8 mouse cellular contexts compared by ENCODE assay signal in the genomic region with DNA sequence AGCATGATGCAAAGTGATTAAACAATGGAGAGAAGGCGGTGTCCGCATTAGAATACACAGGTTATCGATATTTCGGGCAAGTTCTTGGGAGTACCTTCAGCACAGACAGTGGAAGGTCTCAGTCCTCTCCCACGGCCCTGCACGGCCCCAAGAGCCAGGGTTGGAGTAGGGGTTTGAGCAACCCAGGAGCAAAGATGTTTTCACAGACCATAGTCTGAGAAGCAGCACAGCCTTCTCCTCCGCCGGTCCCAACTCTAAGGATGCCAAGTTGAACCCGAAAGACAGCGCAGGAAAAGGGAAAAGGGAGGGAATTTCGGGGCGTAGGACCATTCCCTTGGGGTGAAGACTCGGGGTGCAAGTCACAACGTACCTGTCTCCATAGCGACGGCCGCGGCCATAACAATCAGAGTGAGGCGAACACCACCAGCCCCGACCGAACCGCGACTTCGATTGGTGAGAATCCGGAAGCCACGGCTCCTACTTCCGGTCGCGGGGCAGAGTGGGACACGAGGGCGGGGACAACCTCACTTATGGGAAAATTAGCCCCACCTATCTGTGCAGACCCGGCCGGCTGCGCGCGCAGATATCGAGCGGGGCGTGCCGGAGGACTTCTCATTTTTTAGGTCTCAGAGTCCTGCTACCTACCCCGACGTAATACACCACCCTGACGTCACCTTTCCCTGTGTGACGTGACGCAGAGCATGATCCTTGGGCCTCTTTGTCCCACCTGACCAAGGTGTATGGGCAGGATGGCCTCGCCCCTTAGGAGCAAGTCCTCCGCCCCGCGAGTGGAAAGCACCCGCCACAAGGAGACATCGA. TPM values are rescaled to one million over a fixed set of nuclear protein-coding genes. Genes with fewer than 3 reads are reported as not detected.
DNase-seq lines count a peak whose midpoint lies in the region; ATAC-seq and TF ChIP-seq lines count a peak whose summit lies in the region.

No protein-coding gene starts in this region.

- TF ChIP-seq POLR2A in brain, embryonic 14.5 days (IDR thresholded peaks at IDR 0.05; ENCODE audit: borderline replicate concordance, extremely low read depth, insufficient read depth, insufficient read length, poor library complexity, severe bottlenecking) = peak; percentile 41; the same call in 1 of the 2 replicates

- H3K4me2 ChIP-seq in heart, embryonic 13.5 days = peak overlapping the region; percentile 98
- H3K4me2 ChIP-seq in liver, embryonic 12.5 days = peak overlapping the region; percentile 98
- H3K4me2 ChIP-seq in stomach, embryonic 15.5 days = peak overlapping the region; percentile 99

- H3K27ac ChIP-seq in heart, embryonic 13.5 days (replicated peaks) = peak overlapping the region; percentile 76
- H3K27ac ChIP-seq in liver, embryonic 12.5 days = peak overlapping the region; percentile 71
- H3K27ac ChIP-seq in stomach, embryonic 15.5 days = peak overlapping the region; percentile 72

- peak overlapping the region; percentile 61 for H3ac ChIP-seq in C2C12 (ENCODE audit: control insufficient read depth, insufficient read length, low read depth)

- peak; percentile 99 for DNase-seq in brain, embryonic 14.5 days (ENCODE audit: low read depth)
- peak; percentile 97 for DNase-seq in kidney, postnatal 10 days
- peak; percentile 90 to 94 for DNase-seq in natural killer cell, adult 2 months (ENCODE audit: low spot score in 2 of 2)

- H3K4me1 ChIP-seq in erythroblast, embryonic 14.5 days (ENCODE audit: control insufficient read depth) = peaks cover 21% of the 10 kb centered on the region
- H3K4me1 ChIP-seq in heart, embryonic 13.5 days = peaks cover 11% of the 10 kb centered on the region; the same call in 1 of the 2 replicates
- peaks cover 15% of the 10 kb centered on the region for H3K4me1 ChIP-seq in liver, embryonic 12.5 days
- 0 out of 2 replicates have a peak, but pooled peaks cover 6% of the 10 kb centered on the region for H3K4me1 ChIP-seq in stomach, embryonic 15.5 days

- peak overlapping the region; percentile 87 for H3K4me3 ChIP-seq in C2C12 (ENCODE audit: insufficient read depth, poor library complexity, severe bottlenecking)
- H3K4me3 ChIP-seq in erythroblast, embryonic 14.5 days (replicated peaks) = peak overlapping the region; percentile 70
- H3K4me3 ChIP-seq in heart, embryonic 13.5 days = peak overlapping the region; percentile 88
- H3K4me3 ChIP-seq in liver, embryonic 12.5 days = peak overlapping the region; percentile 91
- peak overlapping the region; percentile 84 for H3K4me3 ChIP-seq in stomach, embryonic 15.5 days (replicated peaks)

- H3K36me3 ChIP-seq in C2C12 (ENCODE audit: control insufficient read depth, insufficient read depth) = peaks cover 32% of the 10 kb centered on the region
- H3K36me3 ChIP-seq in erythroblast, embryonic 14.5 days (ENCODE audit: control insufficient read depth) = peaks cover 25% of the 10 kb centered on the region
- peaks cover 34% of the 10 kb centered on the region for H3K36me3 ChIP-seq in heart, embryonic 13.5 days
- peaks cover 30% of the 10 kb centered on the region for H3K36me3 ChIP-seq in liver, embryonic 12.5 days
- H3K36me3 ChIP-seq in stomach, embryonic 15.5 days = peaks cover 14% of the 10 kb centered on the region

- TF ChIP-seq CTCF in C2C12 (IDR thresholded peaks at IDR 0.05; ENCODE audit: control insufficient read depth, insufficient read depth, insufficient read length) = no peak
- no peak for TF ChIP-seq CTCF in brain, embryonic 14.5 days (IDR thresholded peaks at IDR 0.05; ENCODE audit: borderline replicate concordance, extremely low read depth, insufficient read depth, insufficient read length)

- peaks cover 36% of the 10 kb centered on the region for H3K79me2 ChIP-seq in C2C12 (ENCODE audit: control insufficient read depth, insufficient read depth)

- no peaks in the 10 kb centered on the region for H3K9me3 ChIP-seq in erythroblast, embryonic 14.5 days (ENCODE audit: control insufficient read depth, low read length)
- H3K9me3 ChIP-seq in heart, embryonic 13.5 days = no peaks in the 10 kb centered on the region
- no peaks in the 10 kb centered on the region for H3K9me3 ChIP-seq in liver, embryonic 12.5 days (replicated peaks)
- H3K9me3 ChIP-seq in stomach, embryonic 15.5 days = no peaks in the 10 kb centered on the region

- under 1% methylated on average over 51 of the region's 51 CpGs for WGBS in heart, embryonic 13.5 days
- WGBS in liver, embryonic 12.5 days (ENCODE audit: insufficient replicate concordance) = under 1% methylated on average over 51 of the region's 51 CpGs
- under 1% methylated on average over 51 of the region's 51 CpGs for WGBS in stomach, embryonic 15.5 days

- H3K27me3 ChIP-seq in C2C12 (ENCODE audit: control insufficient read depth, insufficient read depth, insufficient read length) = no peaks in the 10 kb centered on the region
- peaks cover 6% of the 10 kb centered on the region; the same call in 1 of the 2 replicates for H3K27me3 ChIP-seq in erythroblast, embryonic 14.5 days (ENCODE audit: control insufficient read depth)
- no peaks in the 10 kb centered on the region for H3K27me3 ChIP-seq in heart, embryonic 13.5 days (replicated peaks)
- no peaks in the 10 kb centered on the region for H3K27me3 ChIP-seq in liver, embryonic 12.5 days (replicated peaks)
- no peaks in the 10 kb centered on the region for H3K27me3 ChIP-seq in stomach, embryonic 15.5 days (replicated peaks)

- peak; percentile 88 for ATAC-seq in heart, embryonic 13.5 days (ENCODE audit: extremely low read depth, insufficient number of reproducible peaks, low FRiP score, low TSS enrichment)
- ATAC-seq in liver, embryonic 12.5 days = peak; percentile 97
- peak; percentile 96 for ATAC-seq in stomach, embryonic 15.5 days (ENCODE audit: insufficient read depth, low FRiP score, low read depth)

- peak overlapping the region; percentile 91 for H3K9ac ChIP-seq in heart, embryonic 13.5 days
- peak overlapping the region; percentile 80 for H3K9ac ChIP-seq in liver, embryonic 12.5 days
- peak overlapping the region; percentile 76 for H3K9ac ChIP-seq in stomach, embryonic 15.5 days

- peaks cover 11% of the 10 kb centered on the region for H3K79me3 ChIP-seq in C2C12 (ENCODE audit: low read depth)

TF ChIP-seq in C2C12, 6 proteins besides CTCF, POLR2A, EP300 and RAD21:
- TF ChIP-seq CEBPB (IDR thresholded peaks at IDR 0.05; ENCODE audit: low read depth) = no peak
- TF ChIP-seq MYOD1 (IDR thresholded peaks at IDR 0.05; ENCODE audit: control insufficient read depth, insufficient read length, low read depth) = no peak
- no peak for TF ChIP-seq MAX (IDR thresholded peaks at IDR 0.05)
- TF ChIP-seq USF1 (IDR thresholded peaks at IDR 0.05; ENCODE audit: low read depth) = no peak
- TF ChIP-seq MYOG (IDR thresholded peaks at IDR 0.05; ENCODE audit: control insufficient read depth, extremely low read depth, insufficient read length) = no peak
- TF ChIP-seq FOSL1 (IDR thresholded peaks at IDR 0.05; ENCODE audit: insufficient read depth, low read length, poor library complexity, severe bottlenecking) = no peak

RNA-seq across cellular contexts. Expression of a gene that starts 0.6 kb away (rescaled TPM):
- 17.8 TPM for polyA plus RNA-seq in C2C12 (2012; fragmentation: generic; extraction: Trizol)
- 33.8 and 52.6 TPM in 2 replicates for polyA plus RNA-seq in brain, embryonic 14.5 days (2012; rRNA removed)
- 0.09 and 0.14 TPM in 2 replicates for polyA plus RNA-seq in erythroblast, embryonic 14.5 days (2012)
- polyA plus RNA-seq in heart, embryonic 13.5 days (2015; fragmentation: Nextera tagmentation; extraction: Ambion mirVana) = 28.3 and 31.7 TPM in 2 replicates
- polyA plus RNA-seq in liver, embryonic 12.5 days (2016; fragmentation: Nextera tagmentation; extraction: Ambion mirVana) = 15.0 and 16.7 TPM in 2 replicates
- polyA plus RNA-seq in stomach, embryonic 15.5 days (2015; fragmentation: Nextera tagmentation; extraction: Ambion mirVana) = 34.4 and 37.4 TPM in 2 replicates

RNA-seq across cellular contexts. Expression of a gene that starts 7.5 kb away (rescaled TPM):
- polyA plus RNA-seq in C2C12 (2012; fragmentation: generic; extraction: Trizol) = 120 TPM
- polyA plus RNA-seq in brain, embryonic 14.5 days (2012; rRNA removed) = 66.5 and 78.4 TPM in 2 replicates
- polyA plus RNA-seq in erythroblast, embryonic 14.5 days (2012) = 2.1 and 3.2 TPM in 2 replicates
- 137 and 155 TPM in 2 replicates for polyA plus RNA-seq in heart, embryonic 13.5 days (2015; fragmentation: Nextera tagmentation; extraction: Ambion mirVana)
- polyA plus RNA-seq in liver, embryonic 12.5 days (2016; fragmentation: Nextera tagmentation; extraction: Ambion mirVana) = 95.4 and 96.6 TPM in 2 replicates
- 229 and 231 TPM in 2 replicates for polyA plus RNA-seq in stomach, embryonic 15.5 days (2015; fragmentation: Nextera tagmentation; extraction: Ambion mirVana)

RNA-seq across cellular contexts. Expression of a gene that starts 7.5 kb away (rescaled TPM):
- polyA plus RNA-seq in C2C12 (2012; fragmentation: generic; extraction: Trizol) = 3.4 TPM
- polyA plus RNA-seq in brain, embryonic 14.5 days (2012; rRNA removed) = 28.2 and 31.3 TPM in 2 replicates
- polyA plus RNA-seq in erythroblast, embryonic 14.5 days (2012) = 0.05 and 0.09 TPM in 2 replicates
- 7.7 and 7.8 TPM in 2 replicates for polyA plus RNA-seq in heart, embryonic 13.5 days (2015; fragmentation: Nextera tagmentation; extraction: Ambion mirVana)
- polyA plus RNA-seq in liver, embryonic 12.5 days (2016; fragmentation: Nextera tagmentation; extraction: Ambion mirVana) = 5.3 and 7.6 TPM in 2 replicates
- polyA plus RNA-seq in stomach, embryonic 15.5 days (2015; fragmentation: Nextera tagmentation; extraction: Ambion mirVana) = 14.6 and 15.5 TPM in 2 replicates

RNA-seq across cellular contexts. Expression of a gene that starts 8.2 kb away (rescaled TPM):
- 0.25 TPM for polyA plus RNA-seq in C2C12 (2012; fragmentation: generic; extraction: Trizol)
- polyA plus RNA-seq in brain, embryonic 14.5 days (2012; rRNA removed) = 3.2 and 6.6 TPM in 2 replicates
- 0.02 and 0.03 TPM in 2 replicates for polyA plus RNA-seq in erythroblast, embryonic 14.5 days (2012)
- 0.16 and 0.17 TPM in 2 replicates for polyA plus RNA-seq in heart, embryonic 13.5 days (2015; fragmentation: Nextera tagmentation; extraction: Ambion mirVana)
- 0.05 and 0.07 TPM in 2 replicates for polyA plus RNA-seq in liver, embryonic 12.5 days (2016; fragmentation: Nextera tagmentation; extraction: Ambion mirVana)
- polyA plus RNA-seq in stomach, embryonic 15.5 days (2015; fragmentation: Nextera tagmentation; extraction: Ambion mirVana) = 0.19 and 0.48 TPM in 2 replicates

RNA-seq across cellular contexts. Expression of a gene that starts 52.2 kb away (rescaled TPM):
- 0.16 TPM for polyA plus RNA-seq in C2C12 (2012; fragmentation: generic; extraction: Trizol)
- 0.93 and 2.8 TPM in 2 replicates for polyA plus RNA-seq in brain, embryonic 14.5 days (2012; rRNA removed)
- polyA plus RNA-seq in erythroblast, embryonic 14.5 days (2012) = not detected in 2 replicates
- polyA plus RNA-seq in heart, embryonic 13.5 days (2015; fragmentation: Nextera tagmentation; extraction: Ambion mirVana) = 0.11 and 0.12 TPM in 2 replicates
- not detected in 2 replicates for polyA plus RNA-seq in liver, embryonic 12.5 days (2016; fragmentation: Nextera tagmentation; extraction: Ambion mirVana)
- 0.14 and 0.34 TPM in 2 replicates for polyA plus RNA-seq in stomach, embryonic 15.5 days (2015; fragmentation: Nextera tagmentation; extraction: Ambion mirVana)

Comparison
In these comparisons a context has a peak if more than half of its experiments do, and no peak if none do; other contexts are left out.
1. Peak in every context shown above with its lines: DNase-seq, ATAC-seq, H3K4me3 ChIP-seq and H3K27ac ChIP-seq.
2. RNA of a gene that starts 0.6 kb away (polyA plus RNA-seq): 34.4 to 37.4 TPM in stomach, embryonic 15.5 days, 33.8 to 52.6 TPM in brain, embryonic 14.5 days, 28.3 to 31.7 TPM in heart, embryonic 13.5 days, 17.8 TPM in C2C12 (single experiment) and 15.0 to 16.7 TPM in liver, embryonic 12.5 days; 0.09 to 0.14 TPM in erythroblast, embryonic 14.5 days; every median in the first group is over 10 times any median in the second.
3. RNA of a gene that starts 7.5 kb away (polyA plus RNA-seq): 229 to 231 TPM in stomach, embryonic 15.5 days, 137 to 155 TPM in heart, embryonic 13.5 days, 120 TPM in C2C12 (single experiment), 95.4 to 96.6 TPM in liver, embryonic 12.5 days and 66.5 to 78.4 TPM in brain, embryonic 14.5 days; 2.1 to 3.2 TPM in erythroblast, embryonic 14.5 days; every median in the first group is over 10 times any median in the second.